8 mouse cellular contexts compared by ENCODE assay signal in genomic region chr3:38232111-38233076, GRCm38 (mm10).
DNase-seq lines count a peak whose midpoint lies in the region; ATAC-seq and TF ChIP-seq lines count a peak whose summit lies in the region.

No protein-coding gene starts in this region.

- ATAC-seq in forebrain, embryonic 14.5 days: peak; percentile 78
- ATAC-seq in limb, embryonic 14.5 days (ENCODE audit: low FRiP score, low read depth): peak; percentile 77

- peak overlapping the region; percentile 10; the same call in 1 of the 2 replicates for H3K27ac ChIP-seq in forebrain, embryonic 14.5 days (ENCODE audit: low read depth, low read length)
- H3K27ac ChIP-seq in limb, embryonic 14.5 days (replicated peaks; ENCODE audit: low read depth, low read length): 0 out of 2 replicates have a peak overlapping the region, but pooled peaks have one; percentile 2

- no peak overlapping the region for H3K4me3 ChIP-seq in forebrain, embryonic 14.5 days (ENCODE audit: low read depth, low read length)
- no peak overlapping the region for H3K4me3 ChIP-seq in limb, embryonic 14.5 days (replicated peaks; ENCODE audit: low read length)

- no peaks in the 10 kb centered on the region for H3K27me3 ChIP-seq in forebrain, embryonic 14.5 days (replicated peaks; ENCODE audit: control insufficient read depth, insufficient read depth, low read length)
- no peaks in the 10 kb centered on the region for H3K27me3 ChIP-seq in limb, embryonic 14.5 days (ENCODE audit: control insufficient read depth, insufficient read depth, low read length)

- intact Hi-C loops in heart, postnatal 25 days (cut with DNase I): no loop called here

- no peak overlapping the region for H3K9ac ChIP-seq in forebrain, embryonic 14.5 days (ENCODE audit: low read length)
- no peak overlapping the region for H3K9ac ChIP-seq in limb, embryonic 14.5 days (ENCODE audit: low read depth, low read length, severe bottlenecking)

- peak; percentile 2 for DNase-seq in thymus, postnatal 14 days
- no peak for DNase-seq in thymus, postnatal 10 days (ENCODE audit: low spot score in 2 of 2)
- peak; percentile 79 for DNase-seq in forebrain, embryonic 14.5 days (ENCODE audit: low spot score)
- peak; percentile 75 for DNase-seq in heart, postnatal 25 days (ENCODE audit: low spot score)
- peak; percentile 93 for DNase-seq in limb, embryonic 14.5 days (ENCODE audit: low spot score)
- DNase-seq in ovary, postnatal 14 days (ENCODE audit: low spot score): peak; percentile 56
- no peak for DNase-seq in layer of hippocampus, postnatal 25 days (ENCODE audit: extremely low spot score in 1 of 2, low spot score in 1 of 2)
- no peak for DNase-seq in right cerebral cortex, adult 18-20 months

- H3K36me3 ChIP-seq in forebrain, embryonic 14.5 days (ENCODE audit: control insufficient read depth, insufficient read depth, low read length): no peaks in the 10 kb centered on the region
- H3K36me3 ChIP-seq in limb, embryonic 14.5 days (ENCODE audit: control insufficient read depth, insufficient read depth, low read length): no peaks in the 10 kb centered on the region

- H3K9me3 ChIP-seq in forebrain, embryonic 14.5 days (replicated peaks; ENCODE audit: control insufficient read depth, low read length): no peaks in the 10 kb centered on the region
- H3K9me3 ChIP-seq in limb, embryonic 14.5 days (ENCODE audit: control insufficient read depth, low read length): no peaks in the 10 kb centered on the region

- peaks cover 21% of the 10 kb centered on the region for H3K4me1 ChIP-seq in forebrain, embryonic 14.5 days (ENCODE audit: control insufficient read depth, insufficient read depth, low read length)
- peaks cover 27% of the 10 kb centered on the region for H3K4me1 ChIP-seq in limb, embryonic 14.5 days (ENCODE audit: control insufficient read depth, insufficient read depth, low read length)

- H3K4me2 ChIP-seq in forebrain, embryonic 14.5 days (ENCODE audit: low read length): 0 out of 2 replicates have a peak overlapping the region, but pooled peaks have one; percentile 14
- peak overlapping the region; percentile 21; the same call in 1 of the 2 replicates for H3K4me2 ChIP-seq in limb, embryonic 14.5 days (replicated peaks; ENCODE audit: low read depth, low read length, severe bottlenecking)

- TF ChIP-seq POLR2A in limb, embryonic 14.5 days (IDR thresholded peaks at IDR 0.05; ENCODE audit: borderline replicate concordance, extremely low read depth, insufficient read depth, insufficient read length): no peak

- WGBS in forebrain, embryonic 14.5 days: 35% methylated on average over 15 of the region's 15 CpGs
- WGBS in limb, embryonic 14.5 days: 37% methylated on average over 14 of the region's 15 CpGs

Comparison
In these comparisons a context has a peak if more than half of its experiments do, and no peak if none do; other contexts are left out.
1. DNase-seq: peak in thymus, postnatal 14 days (single experiment), forebrain, embryonic 14.5 days (single experiment), heart, postnatal 25 days (single experiment), limb, embryonic 14.5 days (single experiment) and ovary, postnatal 14 days (single experiment); none in thymus, postnatal 10 days (0 of 2), layer of hippocampus, postnatal 25 days (0 of 2) and right cerebral cortex, adult 18-20 months (single experiment).